Mouse (Mus musculus) urinary bladder, postnatal 25 days (tissue): ENCODE measurements around the gene Gsk3a.

ENCODE experiments used
- DNase-seq: peaks from one replicate; pipeline ENCODE4 v3.0.0; 2022; ENCODE audit warnings: low spot score

Gsk3a gene

DNA sequence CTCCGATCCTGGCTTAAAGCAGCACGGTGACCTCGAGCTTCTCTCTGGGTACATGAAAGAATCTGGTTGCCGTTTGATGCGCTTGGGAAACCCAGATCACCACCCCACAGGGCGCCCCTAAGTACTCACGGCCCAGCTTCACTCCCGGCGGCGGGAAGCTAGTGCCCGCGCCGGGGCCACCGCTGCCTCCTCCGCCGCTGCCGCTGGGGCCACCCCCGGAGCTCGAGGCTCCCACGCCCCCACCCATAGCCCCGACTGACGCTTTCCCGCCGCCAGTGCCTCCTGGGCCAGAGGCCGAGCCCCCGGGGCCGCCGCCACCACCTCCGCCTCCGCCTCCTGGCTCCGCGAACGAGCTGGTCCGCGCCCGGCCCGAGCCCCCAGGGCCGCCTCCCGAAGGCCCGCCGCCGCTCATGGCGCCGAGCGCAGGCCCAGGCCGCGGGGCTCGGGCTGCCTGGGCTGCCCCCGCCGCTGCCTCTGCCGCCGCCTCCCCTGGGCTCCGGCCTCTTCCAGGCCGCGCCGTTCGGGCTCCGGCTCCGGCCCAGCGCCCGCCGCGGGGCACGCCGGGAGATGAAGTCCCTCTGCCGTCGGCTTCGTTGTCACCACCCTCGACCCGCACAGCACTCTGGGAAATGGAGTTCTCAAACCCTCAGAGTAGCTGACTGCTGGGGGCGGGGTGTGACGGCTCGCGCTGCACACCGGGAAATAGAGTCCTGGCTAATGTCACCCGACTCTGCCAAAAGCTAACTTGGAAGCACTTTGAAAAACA lies at the start of gene Gsk3a:
TSS of gene Gsk3a (minus strand) at position 603 of the 766 bp plus-strand sequence.
- DNase-seq: peak; percentile 93

GRCm38 (mm10) chr7:25286989-25287388 lies 49.3 kb upstream of the Gsk3a start:
- DNase-seq: no peak

DNA sequence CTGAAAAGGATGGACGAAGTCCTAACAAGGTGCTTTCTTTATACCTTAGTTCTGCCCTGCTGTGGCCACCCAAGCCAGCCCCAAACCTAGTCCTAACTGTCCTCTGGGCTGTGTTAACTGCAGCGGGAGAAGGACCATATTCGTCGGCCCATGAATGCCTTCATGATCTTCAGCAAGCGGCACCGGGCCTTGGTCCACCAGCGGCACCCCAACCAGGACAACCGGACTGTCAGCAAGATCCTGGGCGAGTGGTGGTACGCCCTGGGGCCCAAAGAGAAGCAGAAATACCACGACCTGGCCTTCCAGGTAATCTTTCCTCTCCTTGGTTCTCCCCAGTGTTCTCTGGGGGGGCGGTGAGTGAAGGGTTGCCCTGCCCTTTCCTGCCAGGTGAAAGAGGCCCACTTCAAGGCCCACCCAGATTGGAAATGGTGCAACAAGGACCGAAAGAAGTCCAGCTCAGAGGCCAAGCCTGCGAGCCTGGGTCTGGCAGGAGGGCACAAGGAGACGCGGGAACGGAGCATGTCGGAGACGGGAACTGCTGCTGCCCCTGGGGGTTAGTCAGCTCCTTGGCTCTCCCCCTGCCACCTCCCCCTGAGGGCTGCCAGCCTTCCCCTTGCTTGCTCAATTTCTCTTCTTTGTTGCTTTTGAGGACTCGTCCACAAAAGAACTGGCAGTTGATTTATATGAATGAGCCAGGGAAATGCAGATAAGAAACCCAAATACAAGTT lies 48.0 kb upstream of the Gsk3a start:
- DNase-seq: no peak

GRCm38 (mm10) chr7:25284766-25285165 lies 47.1 kb upstream of the Gsk3a start:
- no peak for DNase-seq

DNA sequence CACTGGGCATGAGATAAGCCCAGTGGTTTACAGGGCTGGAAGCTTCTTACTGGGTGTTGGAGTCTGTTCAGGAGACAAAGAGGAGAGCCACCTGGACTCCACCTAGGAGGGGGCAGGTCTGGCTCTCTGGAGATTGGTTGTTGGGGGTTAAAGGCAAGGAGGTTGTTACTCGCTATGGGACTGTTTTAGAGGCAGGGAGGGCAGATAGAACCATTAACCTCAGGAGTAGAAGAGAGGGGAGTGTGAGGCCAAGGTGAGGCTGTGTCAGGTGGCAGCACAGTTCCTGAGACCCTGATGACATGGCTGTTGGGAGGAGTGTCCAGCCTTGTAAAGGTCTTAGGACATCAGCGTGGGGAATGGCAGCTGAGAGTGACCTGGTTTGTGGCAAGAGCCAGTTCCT lies 46.5 kb upstream of the Gsk3a start:
- no peak for DNase-seq

DNA sequence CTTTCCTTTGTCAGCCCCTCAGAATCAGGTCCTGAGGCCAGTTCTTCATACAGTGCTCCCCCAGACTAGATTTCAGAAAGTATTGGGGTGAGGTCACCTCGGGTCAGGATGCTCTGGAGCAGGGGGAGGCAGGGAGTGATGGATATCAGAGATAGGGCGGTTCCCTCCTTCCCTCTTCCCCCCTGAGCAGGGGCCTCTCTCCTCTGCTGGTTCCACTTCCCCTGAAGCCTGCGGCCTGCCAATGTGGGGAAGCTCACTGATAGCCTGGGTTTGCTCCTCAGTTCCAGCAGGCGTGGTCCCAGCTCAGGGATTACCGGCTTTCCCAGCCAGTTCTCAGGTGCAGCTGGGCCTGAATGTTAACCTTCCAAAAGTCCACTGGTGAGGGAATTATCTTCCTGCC lies 46.0 kb upstream of the Gsk3a start:
- no peak for DNase-seq

GRCm38 (mm10) chr7:25282731-25283211 lies 45.1 kb upstream of the Gsk3a start:
- no peak for DNase-seq

GRCm38 (mm10) chr7:25281734-25282601 lies 44.3 kb upstream of the Gsk3a start:
- DNase-seq: peak; percentile 94

GRCm38 (mm10) chr7:25281166-25281733 lies 43.6 kb upstream of the Gsk3a start:
- DNase-seq: no peak

- no peak for DNase-seq
Measured at GRCm38 (mm10) chr7:25279861-25280791, 42.5 kb upstream of the Gsk3a start.

DNA sequence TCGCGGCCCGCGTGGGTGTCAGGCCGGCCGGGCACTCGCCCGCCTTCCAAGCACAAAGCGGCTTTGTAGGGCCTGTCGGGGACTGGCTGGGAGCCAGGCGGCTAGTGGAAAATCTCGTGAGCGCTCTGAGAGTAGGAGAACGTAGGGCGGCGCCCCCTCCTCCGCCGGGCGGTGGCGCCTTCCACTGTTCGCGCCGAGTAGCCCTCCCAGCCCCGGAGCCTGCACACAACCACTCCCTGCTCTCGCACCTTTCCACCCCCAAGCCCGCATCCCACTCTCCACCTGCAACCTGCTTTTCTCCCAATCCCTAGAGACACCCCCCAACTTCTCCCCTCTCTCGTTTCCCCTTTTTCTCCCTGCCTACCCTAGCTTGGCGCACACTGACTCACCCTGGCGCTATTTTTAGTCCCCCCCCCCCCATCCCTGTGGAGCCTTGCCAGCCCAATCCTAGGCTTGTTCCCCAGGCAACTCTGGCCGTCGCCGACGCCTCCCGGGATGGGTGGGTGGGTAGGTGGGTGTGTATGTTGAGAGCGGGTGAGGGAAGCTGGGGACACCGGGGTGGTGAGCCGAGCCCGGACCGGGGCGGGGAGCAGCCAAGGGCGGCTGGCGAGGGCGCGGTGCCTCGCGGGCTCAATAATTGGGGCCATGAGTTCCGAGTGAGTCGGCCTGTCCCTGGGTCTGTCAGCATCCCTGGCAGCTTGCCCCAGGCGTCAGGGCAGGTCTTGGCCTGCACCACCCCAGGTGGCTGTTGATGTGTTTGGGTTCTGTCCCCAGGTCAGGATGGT lies 41.6 kb upstream of the Gsk3a start:
- peak; percentile 78 for DNase-seq

GRCm38 (mm10) chr7:25278341-25279075 lies 40.9 kb upstream of the Gsk3a start:
- peak; percentile 67 for DNase-seq

DNA sequence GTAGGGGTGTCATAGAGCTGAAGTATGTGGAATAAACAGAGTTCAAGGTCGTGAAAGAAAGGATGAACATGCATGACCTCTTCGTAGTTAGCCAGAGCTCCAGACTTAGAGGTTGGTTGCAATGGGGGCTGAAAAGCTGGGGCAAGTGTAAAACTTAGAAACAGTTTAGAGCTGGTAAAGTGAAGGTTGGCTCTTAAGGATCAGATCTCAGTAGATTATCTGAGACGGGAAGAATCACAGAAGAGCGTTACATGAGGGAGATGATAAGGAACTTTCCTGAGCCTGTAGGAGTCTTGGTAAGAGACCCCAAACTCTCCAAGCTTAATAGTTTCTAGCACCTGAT lies 40.3 kb upstream of the Gsk3a start:
- DNase-seq: no peak

DNA sequence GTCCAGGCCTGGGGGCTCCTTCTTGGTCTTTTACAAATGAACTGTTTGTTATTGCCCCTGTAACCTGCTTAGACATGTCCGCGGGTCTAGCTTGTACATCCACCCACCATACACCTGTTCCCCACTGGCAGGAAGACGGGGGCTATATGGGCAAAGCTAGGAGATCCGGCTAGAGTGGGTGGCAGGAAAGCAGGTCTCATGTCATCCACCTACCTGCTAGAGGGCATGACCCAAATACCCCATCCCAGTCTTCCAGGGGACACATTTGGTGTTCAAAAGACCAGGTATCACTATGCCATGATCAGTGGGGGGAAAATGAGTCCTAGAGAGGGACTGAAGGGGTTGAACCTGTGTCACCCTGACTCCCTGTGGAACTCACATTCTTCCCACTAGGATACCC lies 39.8 kb upstream of the Gsk3a start:
- DNase-seq: no peak

DNA sequence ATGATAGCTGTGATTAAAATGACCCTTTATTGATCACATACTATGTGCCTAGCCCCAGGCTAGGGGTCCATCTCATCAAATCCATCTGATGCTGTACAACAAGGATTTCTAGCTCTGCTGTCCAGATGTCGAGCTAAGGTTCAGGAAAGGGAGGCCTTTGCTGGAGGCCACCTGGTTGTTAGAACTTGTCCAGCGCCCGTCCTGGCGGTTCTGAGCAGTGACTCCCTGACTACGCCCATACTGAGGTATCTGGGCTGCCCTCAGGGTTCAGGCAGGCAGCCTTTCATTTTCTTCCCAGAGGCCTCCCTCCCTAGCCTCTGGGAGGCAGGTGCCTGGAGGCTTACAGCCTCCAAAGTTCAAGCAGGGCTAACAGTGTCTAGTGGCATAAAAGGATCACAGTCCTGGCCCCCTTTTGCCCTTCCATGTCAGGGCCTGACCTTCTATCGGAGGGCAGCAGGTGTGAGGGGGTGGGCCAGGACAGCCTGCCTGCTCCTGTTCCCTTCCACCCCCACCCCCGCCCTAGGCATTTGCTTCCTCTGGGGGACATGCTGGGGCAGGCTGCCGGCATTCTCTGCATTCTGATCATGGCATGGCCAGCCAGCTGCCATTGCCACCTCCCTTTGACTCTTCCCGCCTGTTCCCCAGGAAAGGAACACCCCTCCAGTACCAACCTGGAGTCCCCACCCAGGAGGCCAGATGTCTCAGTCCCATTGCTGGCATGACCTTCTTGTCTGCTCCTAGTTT lies 38.1 kb upstream of the Gsk3a start:
- DNase-seq: peak; percentile 43

DNA sequence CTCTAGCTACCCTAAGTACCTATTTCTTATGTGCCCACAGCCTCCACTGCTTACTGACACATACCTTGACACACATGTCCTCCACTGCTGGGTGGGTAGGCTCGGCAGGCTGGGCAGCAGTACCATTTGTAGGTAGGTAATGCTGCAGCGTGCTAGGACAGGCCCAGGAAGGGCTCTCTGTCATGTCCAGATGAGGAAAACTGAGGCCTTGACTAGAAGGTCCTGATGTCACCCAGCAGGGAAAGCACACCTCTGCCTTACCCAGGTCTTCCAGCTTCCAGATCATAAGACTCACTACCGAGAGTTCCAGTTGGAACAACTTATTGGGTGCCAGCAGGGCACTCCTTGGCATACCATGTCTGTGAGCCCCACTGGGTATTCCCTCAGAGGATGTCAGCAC lies 37.3 kb upstream of the Gsk3a start:
- DNase-seq: peak; percentile 10

- DNase-seq: no peak
Measured at GRCm38 (mm10) chr7:25274571-25274970, 36.9 kb upstream of the Gsk3a start.
